Mouse (Mus musculus): ENCODE measurements around the gene Adcy5.

Adcy5 gene

DNA sequence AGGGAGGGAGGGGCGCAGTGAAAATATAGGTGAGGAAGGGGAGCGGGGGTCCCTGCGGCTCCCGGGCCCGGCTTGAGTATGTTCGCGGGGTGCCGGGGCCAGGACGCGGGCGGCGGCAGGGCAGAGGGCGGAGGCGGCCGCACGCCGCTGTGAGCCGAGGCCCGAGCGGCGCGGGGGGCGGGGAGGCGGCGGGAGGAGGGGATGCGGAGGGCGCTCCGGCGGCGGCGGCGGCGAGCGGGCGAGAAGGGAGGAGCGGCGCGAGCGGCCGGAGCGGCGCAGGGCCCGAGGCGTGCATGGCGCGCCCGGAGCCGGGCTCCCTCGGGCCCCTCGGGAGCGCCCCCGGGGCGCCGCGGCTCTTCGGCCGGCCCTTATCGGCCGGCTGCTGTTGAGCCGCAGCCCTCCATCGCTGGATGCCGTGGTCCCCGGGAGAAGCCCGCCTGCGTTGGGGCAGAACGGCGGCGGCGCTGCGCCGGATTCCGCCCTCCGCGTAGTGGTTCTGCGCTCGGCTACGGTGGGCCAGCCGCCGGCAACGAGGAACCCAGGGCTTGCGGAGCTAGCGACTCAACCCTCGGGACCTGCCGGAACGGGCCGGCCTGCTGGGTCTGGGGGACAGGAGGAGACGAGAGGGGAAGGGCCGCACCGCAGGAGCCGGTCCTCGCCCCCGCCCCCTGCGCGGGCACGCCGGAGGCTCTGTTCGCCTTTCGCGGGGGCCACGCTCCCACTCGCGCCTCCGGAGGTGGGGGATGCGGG, at the start of gene Adcy5:
TSS of gene Adcy5 (plus strand) at position 237 of the 750 bp plus-strand sequence.
- no peak for DNase-seq (ENCODE audit: extremely low read depth, insufficient read length, low spot score)

DNA sequence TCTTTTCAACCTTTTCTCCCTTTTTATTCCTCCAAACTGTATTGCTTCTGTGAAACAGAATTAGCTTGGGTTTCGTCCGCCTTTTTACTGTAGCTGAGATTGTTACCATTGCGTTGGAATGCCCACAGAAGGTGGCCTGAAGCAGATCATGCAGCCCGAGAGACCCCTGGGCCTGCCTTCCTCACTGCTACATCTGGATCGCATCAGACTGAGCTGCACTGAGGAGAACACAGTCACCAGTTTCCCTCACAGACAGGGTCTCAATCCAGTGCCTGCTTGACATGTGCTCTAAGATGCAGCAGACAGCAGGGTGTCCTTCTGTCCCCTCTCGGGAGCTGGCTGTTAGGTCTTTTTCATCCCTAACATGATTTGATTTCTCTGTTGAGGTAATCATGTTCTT, 46.7 kb upstream of the Adcy5 start:
- DNase-seq (ENCODE audit: extremely low read depth, insufficient read length, low spot score), result no peak

DNA sequence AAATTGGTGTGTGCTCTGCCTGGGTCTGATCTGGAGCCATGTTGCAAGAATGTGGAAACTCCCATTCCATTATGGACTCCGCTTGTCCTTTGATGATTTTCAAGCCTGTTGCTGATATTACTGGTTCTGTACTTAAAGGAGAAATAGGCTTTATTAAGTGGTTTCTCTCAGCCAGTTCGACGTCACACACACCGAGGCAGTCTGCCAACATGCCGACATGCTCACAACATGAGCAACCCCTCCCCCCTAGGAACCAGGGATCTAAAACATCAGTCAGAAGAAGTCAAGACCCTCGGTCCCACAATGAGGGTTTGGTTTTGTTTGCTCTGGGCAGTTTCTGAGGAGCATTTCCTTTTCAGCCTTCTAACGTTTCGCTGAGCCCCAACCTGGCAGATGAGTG, 45.5 kb upstream of the Adcy5 start:
- DNase-seq (ENCODE audit: extremely low read depth, insufficient read length, low spot score), result no peak

DNA sequence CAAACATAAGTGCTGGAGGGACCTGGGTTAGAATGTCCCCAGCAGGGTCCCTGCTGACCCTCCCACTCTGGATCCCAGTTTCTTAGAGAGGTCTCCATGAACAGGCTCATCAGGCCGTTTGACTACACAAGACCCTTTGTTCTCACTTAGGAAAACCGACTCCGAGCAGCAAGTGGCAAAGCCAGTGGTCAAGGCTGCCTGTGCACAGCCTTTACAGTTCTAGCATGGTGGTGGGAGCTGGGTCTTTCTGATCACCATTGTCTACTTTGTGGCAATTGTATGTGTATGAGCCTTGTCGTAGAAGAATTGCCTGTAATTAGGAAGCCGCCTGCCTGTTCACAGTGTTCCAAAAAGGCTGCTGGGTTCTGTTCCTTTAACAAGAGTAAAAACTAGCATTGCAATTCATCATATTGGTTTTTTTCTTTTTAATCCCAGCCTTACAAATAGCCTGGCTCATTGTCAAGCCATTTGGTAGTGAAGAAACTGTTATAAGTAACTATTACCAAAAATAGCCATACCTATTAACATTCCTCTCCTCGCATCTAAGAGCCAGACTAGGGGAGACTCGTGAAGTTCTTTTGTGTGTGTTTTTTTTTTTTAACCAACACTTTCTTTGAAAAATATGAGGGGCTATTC, 44.9 kb upstream of the Adcy5 start:
- DNase-seq (ENCODE audit: extremely low read depth, insufficient read length, low spot score), result no peak

DNA sequence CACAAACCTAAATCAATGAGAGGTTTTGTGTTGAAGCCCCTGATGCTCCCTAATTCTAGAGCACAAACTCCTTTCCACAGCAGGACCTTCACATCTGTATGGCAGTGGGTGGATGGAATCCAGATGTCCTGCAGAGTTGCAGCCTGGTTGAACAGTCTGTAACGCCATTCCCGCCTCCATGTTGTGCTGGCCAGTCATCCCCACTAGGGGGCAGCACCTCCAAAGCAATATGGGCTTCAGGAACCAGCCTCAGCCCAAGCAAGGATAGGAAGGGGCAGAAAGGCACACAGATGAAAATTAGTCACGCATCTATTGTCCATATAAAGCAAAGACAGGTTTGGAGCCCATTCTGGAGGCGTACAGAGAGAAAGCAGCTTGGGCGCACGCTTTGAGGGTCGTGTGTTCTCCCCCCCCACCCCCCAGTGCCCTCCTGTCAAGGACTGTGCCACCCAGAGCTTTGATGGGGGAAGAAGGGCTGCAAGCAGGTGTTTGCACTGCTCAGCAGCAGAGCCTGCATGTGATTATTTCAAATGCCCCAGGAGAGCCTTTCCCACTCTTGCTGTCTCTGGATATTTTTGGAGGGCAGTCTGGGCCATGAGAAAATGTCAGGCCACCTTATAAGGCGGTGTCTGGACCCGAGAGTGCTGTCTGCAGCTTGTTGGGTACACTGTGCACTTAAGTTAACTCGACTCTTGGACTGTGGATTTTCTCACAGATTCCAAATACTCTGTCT, 44.1 kb upstream of the Adcy5 start:
- peak; percentile 45 for DNase-seq (ENCODE audit: extremely low read depth, insufficient read length, low spot score)

DNA sequence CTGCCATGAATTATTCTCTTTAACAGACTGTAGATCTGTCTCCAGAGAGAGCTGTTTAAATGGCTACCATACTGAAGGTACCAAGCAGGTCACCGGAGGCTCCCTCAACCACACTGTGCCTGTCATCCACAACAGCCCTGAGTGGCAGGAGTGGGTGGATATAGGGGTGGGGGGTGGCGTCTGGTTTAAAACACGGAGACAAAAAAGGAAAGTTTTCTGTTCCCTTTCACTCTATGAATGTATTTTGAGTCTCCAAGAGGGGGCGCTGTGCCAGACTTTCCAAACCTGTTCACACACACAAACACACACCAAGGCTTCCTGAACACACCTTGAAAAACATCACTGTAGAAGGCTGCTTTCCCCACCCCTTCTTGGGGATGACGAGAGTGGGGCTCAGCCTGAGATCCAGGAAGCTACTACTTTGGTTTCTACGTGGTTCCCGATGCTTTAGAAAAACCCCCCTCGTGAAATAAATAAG, 43.5 kb upstream of the Adcy5 start:
- DNase-seq (ENCODE audit: extremely low read depth, insufficient read length, low spot score), result no peak

DNA sequence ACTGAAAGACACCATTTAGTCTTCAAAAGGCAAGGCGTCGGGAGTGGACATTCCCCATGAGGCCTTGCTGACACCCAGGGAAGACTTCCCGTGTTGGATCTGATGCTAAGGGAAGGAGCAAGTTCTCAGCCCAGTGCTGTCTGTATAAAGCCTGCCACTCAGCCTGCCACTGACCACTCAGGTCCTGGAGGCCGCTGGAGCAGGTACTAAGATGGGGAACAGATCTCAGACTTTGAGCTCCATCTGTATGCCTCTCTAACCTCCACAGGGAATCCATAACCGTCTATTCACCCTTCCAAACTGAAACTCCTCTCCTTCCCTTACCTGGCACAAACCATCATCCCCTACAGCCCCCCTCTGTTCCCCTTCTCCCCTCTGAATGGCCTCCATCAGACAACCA, 41.2 kb upstream of the Adcy5 start:
- DNase-seq (ENCODE audit: extremely low read depth, insufficient read length, low spot score), result no peak

DNA sequence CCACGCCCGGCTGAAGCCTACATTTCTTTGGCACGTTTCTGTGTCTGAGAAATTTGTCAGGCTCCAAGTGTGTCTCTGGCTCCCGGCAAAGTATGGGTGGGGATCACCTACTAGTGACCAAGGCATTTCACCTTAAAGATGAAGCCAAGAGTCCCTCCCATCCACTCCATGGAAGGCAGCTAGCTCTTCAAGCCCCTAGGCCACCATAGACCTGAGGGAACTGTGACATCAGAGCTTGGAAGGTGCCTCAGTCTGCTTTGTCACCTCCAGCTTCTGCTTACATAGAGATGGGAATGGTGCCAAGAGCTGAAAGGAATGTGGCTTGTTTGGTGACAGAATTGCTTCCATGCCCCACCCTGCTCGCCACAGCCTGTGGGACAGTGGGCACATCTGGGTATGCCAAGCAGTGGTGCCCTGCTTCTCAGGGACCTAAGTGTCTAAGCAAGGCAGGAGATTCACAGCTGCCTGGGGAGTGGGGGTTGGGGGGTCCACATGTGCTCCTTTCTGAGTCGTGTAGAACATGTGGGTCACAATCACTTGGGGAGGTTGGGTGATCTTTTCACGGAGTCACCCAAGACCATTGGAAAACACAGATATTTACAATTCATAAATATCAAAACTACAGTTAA, 38.2 kb upstream of the Adcy5 start:
- DNase-seq (ENCODE audit: extremely low read depth, insufficient read length, low spot score), result peak; percentile 51

DNA sequence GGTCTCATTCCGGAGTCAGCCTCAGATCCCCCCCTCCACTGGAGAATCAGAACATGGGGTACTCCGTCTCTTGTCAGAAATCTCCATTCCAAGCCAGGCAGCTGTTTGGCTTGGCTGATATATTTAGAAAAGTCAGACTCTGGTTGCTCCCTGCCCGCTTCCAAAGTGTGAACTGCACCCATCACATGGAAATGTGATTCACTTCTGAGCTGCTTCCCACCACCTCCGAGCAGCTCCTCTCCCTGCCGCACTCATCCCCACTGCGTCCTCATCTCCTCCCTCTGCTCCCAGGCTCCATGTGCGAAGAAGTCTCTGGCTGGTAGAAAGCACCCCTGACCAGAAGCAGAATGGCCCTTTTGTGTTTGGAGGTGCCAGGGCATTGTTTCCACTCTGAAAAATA, 37.2 kb upstream of the Adcy5 start:
- no peak for DNase-seq (ENCODE audit: extremely low read depth, insufficient read length, low spot score)

DNA sequence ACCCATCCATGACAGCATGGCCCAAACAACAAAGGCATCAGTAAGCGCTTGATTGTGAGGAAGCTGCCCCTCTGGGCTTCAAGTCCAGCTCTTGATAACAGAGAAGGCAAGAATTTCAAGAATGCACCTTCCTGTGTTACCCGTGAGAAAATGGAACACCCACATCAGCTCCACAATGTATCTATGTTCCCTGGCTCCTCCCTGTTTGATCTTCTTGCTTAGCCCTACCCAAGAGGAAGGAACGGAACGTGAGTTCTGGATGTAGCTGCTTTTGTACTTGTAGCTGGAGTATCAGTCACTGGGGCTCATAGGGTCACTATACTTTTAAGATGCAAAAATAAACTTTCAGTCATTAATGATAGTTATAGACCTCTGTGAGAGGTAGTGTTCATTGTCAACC, 34.1 kb upstream of the Adcy5 start:
- no peak for DNase-seq (ENCODE audit: extremely low read depth, insufficient read length, low spot score)

DNA sequence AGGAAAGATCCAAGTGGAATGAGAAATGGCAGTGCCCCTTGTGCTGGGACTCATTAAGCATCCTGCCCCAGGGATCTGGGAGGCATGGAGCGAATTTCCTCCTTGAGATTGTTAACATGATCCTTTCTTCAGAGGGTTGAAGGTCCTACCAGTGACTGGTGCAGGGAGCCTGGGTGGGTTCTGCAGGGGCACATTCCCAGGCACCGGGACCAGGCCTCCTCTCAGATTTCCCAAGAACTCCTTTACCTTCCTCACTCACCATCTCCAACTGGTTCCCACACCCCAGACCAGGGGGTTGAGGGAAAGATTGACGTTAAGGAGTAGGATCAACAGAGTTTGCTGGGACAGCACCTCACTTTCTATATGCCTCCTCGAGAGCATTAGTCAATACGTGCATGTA, 27.4 kb upstream of the Adcy5 start:
- no peak for DNase-seq (ENCODE audit: extremely low read depth, insufficient read length, low spot score)

DNA sequence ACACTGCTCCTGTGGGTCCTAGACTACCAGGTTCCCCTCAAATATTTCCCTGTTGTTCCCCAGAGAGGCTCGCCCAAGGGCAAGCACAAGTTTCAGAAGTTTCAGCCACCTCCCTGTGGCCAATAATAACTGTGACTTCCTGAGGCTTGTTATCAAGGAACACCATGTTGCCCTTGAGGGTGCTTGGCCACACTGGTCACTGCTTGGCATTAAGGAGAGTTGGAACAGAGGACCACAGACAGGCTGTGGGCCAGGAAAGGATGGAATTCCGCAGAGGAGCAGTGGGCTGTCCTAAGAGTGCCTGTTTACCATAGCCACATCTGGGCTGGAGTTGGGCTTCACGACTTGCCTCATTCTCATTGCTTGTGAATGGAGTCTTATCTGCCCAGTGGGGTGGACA, 24.5 kb upstream of the Adcy5 start:
- DNase-seq (ENCODE audit: extremely low read depth, insufficient read length, low spot score), result no peak

DNA sequence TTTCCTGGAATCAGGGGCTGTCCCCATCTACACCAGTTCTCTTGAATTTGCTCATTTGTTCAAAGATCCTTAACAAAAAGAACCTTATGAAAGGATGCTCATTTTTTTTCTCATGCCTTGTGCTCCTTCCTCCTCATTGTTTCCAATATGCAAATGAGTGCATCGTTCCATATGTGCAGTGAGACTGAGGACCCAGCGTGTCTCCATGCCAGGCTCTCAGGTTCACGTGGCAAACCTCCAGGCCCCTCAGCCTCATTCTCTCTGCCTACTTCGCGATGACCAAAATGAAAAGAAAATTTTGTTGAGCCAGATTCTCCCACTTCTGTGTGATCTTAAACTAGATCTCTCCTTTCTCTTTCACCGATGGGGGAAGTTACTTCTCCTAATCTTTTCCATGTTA, 15.3 kb upstream of the Adcy5 start:
- DNase-seq (ENCODE audit: extremely low read depth, insufficient read length, low spot score), result no peak

DNA sequence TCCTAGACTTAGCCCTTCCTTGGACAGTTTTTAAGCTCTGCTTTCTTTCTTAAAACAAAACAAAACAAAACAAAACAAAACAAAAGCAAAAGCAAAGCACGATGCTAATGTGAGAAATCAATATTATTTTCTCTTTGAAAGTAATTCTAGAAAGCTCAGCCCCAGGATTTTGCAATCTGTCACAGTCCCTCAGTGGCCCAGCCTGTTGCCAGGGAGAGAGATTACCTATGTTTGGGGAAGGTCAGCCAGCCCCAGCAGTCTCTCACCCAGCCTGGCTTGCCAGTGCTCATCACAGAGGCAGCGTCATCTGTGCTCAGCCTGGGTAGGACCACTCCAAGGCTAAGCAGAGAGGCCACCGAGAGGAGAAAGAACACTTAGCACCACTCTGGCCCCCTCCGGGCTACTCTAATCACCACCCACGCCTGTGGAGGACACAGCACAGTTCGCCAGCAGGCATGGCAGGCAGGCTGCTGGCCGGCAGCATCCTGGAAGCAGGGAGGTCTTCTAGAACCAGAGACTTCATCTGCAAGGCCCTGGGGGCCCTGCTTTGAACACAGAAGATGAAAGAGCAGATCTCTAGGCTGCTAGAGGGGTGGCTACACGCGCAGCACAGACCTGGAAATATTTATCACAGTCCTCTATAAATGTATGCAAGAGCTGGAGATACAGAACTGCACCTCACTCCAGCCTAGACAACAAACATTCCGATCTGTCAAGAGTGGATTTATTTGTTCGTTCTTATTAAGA, 14.6 kb upstream of the Adcy5 start:
- DNase-seq (ENCODE audit: extremely low read depth, insufficient read length, low spot score), result no peak

DNA sequence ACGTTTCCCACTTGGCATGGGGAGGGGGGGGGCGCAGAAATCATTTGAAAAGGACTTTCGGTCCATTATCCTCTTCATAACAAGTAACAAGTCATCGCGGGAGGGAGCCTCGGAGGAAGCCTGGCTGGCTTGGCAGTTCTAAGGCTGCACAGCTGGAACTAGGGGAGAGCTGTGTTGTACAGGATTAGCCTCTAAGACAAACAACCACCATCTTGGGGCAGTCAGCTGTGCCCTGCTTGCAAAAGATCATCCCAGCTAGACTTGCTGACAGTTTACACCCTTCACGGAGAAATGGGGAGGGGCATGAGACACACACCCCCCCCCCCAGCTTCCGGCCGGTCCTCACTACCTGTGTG, 14.1 kb upstream of the Adcy5 start:
- DNase-seq (ENCODE audit: extremely low read depth, insufficient read length, low spot score), result no peak

DNA sequence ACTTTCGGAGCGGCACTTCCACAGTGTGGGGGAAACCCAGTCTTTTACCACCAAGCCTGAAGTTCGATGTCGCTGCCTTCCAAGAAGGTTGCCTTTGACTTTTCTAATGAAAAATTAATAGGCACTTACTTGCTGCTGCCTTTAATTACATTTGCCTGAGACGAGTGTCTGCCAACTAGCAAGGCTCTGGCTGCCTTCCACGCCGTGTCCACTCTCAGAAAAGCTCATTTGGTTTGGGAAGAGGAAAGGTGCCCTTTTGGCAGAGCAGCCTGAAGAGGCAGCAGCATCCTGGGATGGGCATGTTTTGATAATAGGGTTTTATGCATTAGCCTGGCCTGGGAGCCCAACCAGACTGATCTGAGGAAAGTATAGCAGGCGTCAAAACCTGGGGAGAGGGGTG, 12.8 kb upstream of the Adcy5 start:
- DNase-seq (ENCODE audit: extremely low read depth, insufficient read length, low spot score), result no peak

DNA sequence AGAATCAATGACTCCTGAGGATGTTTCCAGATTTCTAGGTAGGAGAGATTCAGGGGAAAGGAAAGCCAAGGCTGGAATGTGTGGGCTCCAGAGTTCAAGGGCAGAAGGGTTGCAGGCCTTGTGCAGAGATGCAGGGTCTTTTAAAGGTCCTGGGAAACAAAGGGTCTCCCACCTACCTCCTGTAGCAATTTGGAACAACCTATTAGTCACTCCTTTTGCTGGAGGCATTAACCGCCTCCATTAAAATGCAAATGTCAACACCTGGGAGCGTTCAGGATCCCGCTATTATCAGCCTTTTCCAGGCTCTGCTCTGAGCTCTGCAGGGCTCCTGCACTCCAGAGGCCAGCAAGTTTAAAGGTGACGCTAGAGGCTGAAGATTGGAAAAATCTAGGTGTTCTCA, 8.5 kb upstream of the Adcy5 start:
- DNase-seq (ENCODE audit: extremely low read depth, insufficient read length, low spot score), result no peak

DNA sequence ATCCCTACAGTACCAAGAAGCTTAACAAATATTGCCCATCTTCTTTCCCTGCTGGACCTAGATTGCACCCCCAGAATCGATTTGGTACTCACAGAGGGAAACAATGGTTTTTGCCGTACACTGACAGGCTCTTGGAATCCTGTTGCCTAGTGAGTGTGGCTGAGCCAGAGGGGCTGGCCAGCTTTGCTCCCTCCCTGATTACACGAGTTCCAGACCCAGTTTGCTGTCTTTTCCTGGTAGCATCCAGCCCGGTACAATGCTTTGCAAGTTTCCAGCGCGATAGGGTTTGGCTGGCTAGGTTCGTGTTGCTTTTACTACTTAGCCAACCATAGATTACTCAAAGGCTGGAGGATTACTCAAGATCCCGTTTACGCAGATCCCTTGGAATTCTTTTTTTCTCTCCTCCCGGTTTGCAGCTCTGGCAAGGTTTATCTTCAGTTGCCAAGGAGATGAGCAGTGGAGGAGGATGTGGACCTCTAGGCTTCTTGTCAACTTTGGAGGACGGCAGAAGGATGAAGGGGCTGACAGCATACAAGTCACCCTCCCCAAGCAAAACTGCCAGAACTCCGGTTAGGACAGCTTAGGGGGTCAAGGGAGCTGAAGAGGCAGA, 1.4 kb upstream of the Adcy5 start:
- no peak for DNase-seq (ENCODE audit: extremely low read depth, insufficient read length, low spot score)

DNA sequence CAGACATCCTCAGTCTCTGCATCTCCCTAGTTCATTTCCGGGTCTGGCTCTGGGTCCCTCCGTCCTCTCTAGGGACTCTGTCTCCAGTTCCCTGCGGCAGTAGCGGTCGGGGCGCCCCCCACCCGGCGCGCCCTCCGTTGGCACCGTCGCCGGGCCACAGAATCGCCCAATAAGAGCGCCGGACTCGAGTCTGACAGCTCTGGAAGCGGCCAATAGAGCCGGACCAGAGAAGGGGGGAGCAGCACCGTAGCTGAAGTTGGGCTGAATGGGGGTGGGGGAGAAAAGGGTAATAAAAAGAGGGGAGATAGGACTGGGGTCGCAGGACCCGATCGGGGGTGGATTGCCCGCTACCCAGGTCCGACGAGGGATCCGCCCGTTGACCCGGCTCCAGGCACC, 434 bp upstream of the Adcy5 start:
- DNase-seq (ENCODE audit: extremely low read depth, insufficient read length, low spot score), result no peak
